Mouse (Mus musculus) heart, postnatal 10 days (tissue): ENCODE measurements around the gene Zscan26. TPM values are rescaled to one million over a fixed set of nuclear protein-coding genes. Genes with fewer than 3 reads are reported as not detected.
A peak's percentile ranks its signal among the peaks of the same experiment; 100 is the strongest.
"Not testable (repeated sequence)": the region's sequence is repeated elsewhere in the genome, so short reads cannot be mapped to it uniquely, and the experiment has no call there.

Source experiments
- DNase-seq, 2 experiments: peaks; one replicate each; pipeline ENCODE4 v3.0.0; 2021
- intact Hi-C: fragments of 180-260 bp; cut with DNase I; formaldehyde crosslinking; loops from one replicate; pipeline ENCODE4 v1.15.1; 2025
- total RNA-seq, 2 experiments: library from RNA; stranded (reverse); gene quantifications; 2 replicates each; pipeline ENCODE4 v1.2.3; 2021

Gene Zscan26
- total RNA-seq, 2 experiments from 2014 or later: 20.6 to 22.4 TPM

- intact Hi-C loops: no loop called here
- DNase-seq: no peak
These were observed 18.1 kb downstream of the Zscan26 start for GRCm38 (mm10) chr13:21435476-21435875.

GRCm38 (mm10) chr13:21427631-21428030 lies 25.9 kb downstream of the Zscan26 start:
- intact Hi-C loops: no loop called here
- DNase-seq: no peak

DNA sequence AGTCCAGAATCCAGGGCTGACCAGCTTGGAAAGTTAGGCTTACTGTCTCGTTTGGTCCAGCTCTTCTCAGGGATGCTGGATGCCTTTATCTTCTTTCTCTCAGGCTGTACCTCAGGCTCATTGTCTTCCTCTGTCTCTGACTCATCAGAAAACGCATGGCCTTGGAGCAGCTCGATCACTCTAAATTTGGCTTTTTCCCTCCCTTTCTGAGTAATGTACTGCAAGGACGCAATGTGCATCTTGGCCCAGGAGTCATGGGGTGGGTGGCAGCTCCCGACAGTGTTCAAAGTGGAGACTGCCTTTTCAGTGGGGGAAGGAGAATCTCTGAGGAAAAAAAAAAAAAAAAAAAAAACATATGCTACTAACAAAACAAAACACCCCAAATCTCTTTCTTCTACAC lies 30.2 kb downstream of the Zscan26 start:
- DNase-seq: no peak
- intact Hi-C loops: no loop called here

GRCm38 (mm10) chr13:21418865-21419264 lies 34.7 kb downstream of the Zscan26 start:
- DNase-seq: no peak
- intact Hi-C loops: no loop called here

- intact Hi-C loops: no loop called here
- no peak for DNase-seq
These were observed 36.1 kb downstream of the Zscan26 start for GRCm38 (mm10) chr13:21417298-21418010.

DNA sequence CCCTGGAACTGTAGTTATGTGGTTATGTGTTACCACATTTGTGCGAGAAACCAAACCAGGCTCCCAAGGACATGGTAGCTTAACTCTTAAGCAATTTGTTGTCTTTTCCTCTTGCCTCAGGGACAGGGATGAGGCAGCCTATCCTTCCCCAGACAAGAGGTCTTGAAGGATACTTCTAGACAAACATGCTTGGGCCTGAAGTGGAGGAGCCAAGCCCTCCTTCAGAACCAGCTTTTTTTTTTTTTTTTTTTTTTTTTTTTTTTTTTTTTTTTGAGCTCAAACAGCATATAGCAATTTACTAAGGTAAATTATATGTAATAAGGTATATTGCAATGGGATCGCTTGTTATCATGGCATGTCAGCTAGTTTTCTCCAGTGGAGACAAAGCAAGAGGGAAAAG lies 37.8 kb downstream of the Zscan26 start:
- intact Hi-C loops: no loop called here

GRCm38 (mm10) chr13:21415266-21415665 lies 38.3 kb downstream of the Zscan26 start:
- intact Hi-C loops: no loop called here
- DNase-seq: no peak

More for the DNA sequence above, 37.8 kb downstream of the Zscan26 start:
- no peak for DNase-seq

DNA sequence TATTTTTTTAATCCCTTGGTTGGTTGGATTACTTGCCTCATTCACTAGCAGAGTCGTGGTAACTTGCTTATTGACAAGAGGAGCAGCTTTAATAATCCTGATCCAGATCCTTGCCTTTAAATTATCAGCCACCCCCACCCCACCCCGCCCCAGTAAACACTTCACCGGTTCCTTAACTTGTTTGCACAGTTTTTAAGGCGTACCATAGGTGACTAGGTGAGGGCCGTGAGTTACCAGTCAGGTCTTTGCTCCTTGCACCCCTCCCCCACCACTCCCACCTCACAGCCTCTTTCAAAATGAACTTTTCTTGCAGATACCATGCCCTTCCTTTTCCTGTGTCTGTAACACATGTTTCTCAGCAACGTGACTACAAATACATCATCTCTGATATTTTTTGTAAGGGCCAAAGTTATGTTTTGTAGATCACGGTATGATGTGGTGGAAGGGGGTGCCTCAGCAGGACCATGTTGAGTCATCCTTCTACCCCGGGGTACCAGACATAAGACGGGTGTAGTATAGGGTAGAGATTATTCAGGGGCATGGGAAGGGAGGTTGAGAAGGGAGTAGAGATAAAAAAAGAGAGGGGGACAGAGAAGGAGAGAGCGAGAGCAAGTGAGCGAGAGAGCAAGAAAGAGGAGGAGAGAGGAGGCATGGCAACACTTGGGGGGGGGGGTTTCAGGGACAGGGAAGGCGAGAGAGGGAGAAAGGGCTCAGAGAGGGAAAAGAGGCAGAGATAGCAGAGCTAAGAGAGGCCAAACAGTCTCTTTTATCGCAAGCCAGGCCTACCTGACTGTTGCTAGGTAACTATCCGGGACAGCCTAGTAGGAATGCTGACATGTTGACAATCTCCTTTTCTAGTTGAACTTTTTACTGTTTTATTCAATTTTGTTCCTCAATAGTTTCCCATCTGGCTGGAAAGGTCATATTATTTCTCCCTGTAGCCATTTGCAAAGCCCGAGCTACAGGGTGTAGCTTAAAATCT lies 39.0 kb downstream of the Zscan26 start:
- intact Hi-C loops: no loop called here
- no peak for DNase-seq

- no peak for DNase-seq
- intact Hi-C loops: loop anchor here (10.0 kb wide), 1 partner anchor 306 kb away; the partner anchor contains the start of genes Hist1h2ai, Hist1h2bl and Hist1h3h
These were observed 44.6 kb downstream of the Zscan26 start for GRCm38 (mm10) chr13:21408805-21409459.

- peak; percentile 90 to 92 for DNase-seq
- intact Hi-C loops: loop anchor here (2.0 to 10.0 kb wide), 2 partner anchors 99 to 307 kb away; partner anchors contain the start of genes Hist1h2ai, Hist1h2bl and Hist1h3h
These were observed 45.3 kb downstream of the Zscan26 start for GRCm38 (mm10) chr13:21407969-21408804.

DNA sequence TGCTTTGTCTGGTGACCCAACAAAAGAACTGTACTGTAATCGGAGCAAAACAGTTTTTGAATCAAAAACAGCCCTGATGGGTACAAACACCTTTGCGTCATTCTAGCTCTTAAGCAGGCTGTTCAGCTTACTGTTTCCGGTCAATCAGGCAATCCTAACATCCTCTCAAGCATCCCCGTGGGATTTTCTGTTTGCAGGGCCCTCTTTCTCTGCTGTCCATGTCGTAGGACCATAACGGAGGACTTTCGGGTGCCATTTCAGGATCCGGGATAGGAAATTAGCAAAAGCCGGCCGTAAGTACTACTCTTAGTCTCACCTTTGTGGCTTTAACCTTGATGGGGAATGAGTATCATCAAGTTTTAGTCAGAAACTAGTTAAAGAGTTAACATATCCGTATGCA lies 46.2 kb downstream of the Zscan26 start:
- intact Hi-C loops: loop anchor here (2.0 to 10.0 kb wide), 2 partner anchors 99 to 307 kb away; partner anchors contain the start of genes Hist1h2ai, Hist1h2bl and Hist1h3h
- DNase-seq: peak; percentile 22 to 30

GRCm38 (mm10) chr13:21402848-21403247 lies 50.7 kb downstream of the Zscan26 start:
- no peak for DNase-seq
- intact Hi-C loops: loop anchor here (2.0 to 10.0 kb wide), 4 partner anchors 40 to 312 kb away; partner anchors contain the start of genes Hist1h2ai, Hist1h2bl, Hist1h3h and Zkscan8

DNA sequence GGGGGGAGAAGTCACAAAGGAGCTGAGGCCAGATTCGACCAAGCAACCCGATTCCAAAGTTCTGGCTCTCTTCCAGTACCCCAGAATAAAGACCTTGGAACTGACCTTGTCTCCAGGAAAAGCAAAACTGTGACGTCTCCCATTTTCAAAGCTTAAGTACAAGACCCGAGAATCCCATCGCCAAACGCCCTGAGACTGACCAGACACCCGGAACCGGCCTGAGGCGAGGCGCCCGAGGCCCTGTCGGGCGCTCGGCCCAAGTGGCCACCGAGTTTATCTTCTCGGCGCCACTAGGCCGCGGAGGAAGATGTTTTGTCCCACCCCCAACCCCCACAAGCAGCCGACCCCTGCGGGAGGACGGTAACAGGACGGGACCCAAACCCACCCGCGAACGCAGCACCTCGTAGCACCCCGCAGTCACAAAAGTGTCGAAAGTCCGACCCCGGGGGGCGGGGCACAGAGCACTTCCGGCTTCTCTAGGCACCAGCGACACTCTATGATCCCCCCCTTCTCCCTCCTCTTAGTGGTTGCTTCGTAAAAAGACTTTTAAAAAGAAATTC lies 51.2 kb downstream of the Zscan26 start, which contains the start of gene Zkscan3:
Gene Zkscan3, minus strand, starts transcription at position 469 of the 560 bp plus-strand sequence.
- intact Hi-C loops: loop anchor here (2.0 to 10.0 kb wide), 4 partner anchors 40 to 312 kb away; partner anchors contain the start of genes Hist1h2ai, Hist1h2bl, Hist1h3h and Zkscan8
- peak; percentile 88 to 89 for DNase-seq

DNA sequence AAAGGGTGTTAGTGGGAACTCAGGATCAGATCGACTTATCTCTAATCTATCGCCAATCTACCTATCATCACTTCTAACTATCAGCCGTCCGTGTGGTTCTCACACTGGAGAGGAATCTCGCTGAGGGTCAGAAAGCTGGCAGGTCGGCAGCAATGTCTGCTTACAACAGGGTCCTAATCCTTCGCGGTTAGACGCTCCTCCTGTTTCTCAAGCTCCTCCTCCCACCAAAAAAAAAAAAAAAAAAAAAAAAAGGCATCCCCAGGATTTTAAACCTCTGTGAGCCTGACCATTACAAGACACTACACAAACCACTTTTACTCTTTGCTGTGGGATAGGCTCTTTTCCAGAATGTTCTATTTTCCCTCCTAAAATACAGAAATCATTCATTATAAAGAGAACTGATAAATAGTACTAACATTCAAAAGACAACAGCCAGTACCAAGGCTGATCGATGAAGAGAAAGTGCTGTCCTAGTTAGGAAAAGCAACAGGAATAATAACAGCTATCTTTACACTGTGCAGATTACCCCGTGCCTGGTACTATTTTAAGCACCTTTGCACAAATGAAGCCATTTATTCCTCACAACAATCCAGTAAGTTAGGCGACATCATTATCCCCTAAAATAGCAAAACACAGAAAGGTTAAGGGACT lies 51.8 kb downstream of the Zscan26 start:
- DNase-seq: peak in 1 of 2 experiments; percentile 12
- intact Hi-C loops: loop anchor here (2.0 to 10.0 kb wide), 4 partner anchors 39 to 313 kb away; partner anchors contain the start of genes Hist1h2ai, Hist1h2bl, Hist1h3h and Zkscan8

GRCm38 (mm10) chr13:21401166-21401565 lies 52.4 kb downstream of the Zscan26 start:
- DNase-seq: no peak

DNA sequence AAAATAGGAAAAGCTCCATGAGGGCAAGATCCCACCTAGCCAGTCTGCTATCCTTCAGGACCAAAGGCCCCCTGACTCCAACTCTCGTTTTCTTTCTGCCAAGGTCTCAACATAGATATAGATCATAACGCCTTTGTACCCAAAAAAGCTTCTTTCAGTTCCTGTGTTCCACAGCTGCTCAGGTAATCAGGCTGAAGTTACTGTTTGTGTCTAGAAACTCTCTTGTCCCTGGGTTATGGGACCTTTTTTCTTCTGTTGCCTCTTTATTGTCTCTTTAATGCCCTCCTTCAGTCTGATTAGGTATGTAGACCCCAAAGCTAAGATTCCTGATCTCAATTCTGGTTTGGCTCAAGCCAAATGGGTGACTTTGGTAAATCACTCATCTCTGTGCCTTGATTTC lies 56.0 kb downstream of the Zscan26 start:
- no peak for DNase-seq
- intact Hi-C loops: no loop called here

More at GRCm38 (mm10) chr13:21401166-21401565, 52.4 kb downstream of the Zscan26 start:
- intact Hi-C loops: loop anchor here (10.0 kb wide), 1 partner anchor 314 kb away; the partner anchor contains the start of genes Hist1h2ai, Hist1h2bl and Hist1h3h

DNA sequence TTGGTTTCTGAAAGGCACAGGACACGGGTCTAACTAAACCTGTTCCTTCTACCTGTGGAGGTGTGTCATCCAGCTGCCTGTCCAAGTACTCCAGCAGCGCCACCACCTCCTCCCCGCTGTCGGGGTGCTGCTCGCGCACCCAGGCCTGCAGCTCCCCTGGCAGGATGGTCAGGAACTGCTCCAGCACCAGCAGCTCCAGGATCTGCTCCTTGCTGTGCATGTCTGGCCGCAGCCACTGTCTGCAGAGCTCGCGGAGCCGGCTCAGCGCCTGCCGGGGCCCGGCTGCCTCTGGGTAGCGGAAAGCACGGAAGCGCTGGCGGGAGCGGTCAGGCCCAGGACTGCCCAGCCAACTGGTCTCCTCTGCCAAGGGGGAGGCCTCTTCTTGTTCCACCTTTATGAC lies 57.5 kb downstream of the Zscan26 start:
- intact Hi-C loops: not testable (repeated sequence)
- peak; percentile 36 to 37 for DNase-seq

GRCm38 (mm10) chr13:21395623-21396022 lies 57.9 kb downstream of the Zscan26 start:
- DNase-seq: no peak
- intact Hi-C loops: no loop called here
